Mouse (Mus musculus): ENCODE measurements at regions not wholly inside any gene's neighbourhood (a gene's known extent, or its start where the extent isn't known, plus 50 kb on each side); places are given as distances from the start of the nearest gene placed in this dataset.

DNA sequence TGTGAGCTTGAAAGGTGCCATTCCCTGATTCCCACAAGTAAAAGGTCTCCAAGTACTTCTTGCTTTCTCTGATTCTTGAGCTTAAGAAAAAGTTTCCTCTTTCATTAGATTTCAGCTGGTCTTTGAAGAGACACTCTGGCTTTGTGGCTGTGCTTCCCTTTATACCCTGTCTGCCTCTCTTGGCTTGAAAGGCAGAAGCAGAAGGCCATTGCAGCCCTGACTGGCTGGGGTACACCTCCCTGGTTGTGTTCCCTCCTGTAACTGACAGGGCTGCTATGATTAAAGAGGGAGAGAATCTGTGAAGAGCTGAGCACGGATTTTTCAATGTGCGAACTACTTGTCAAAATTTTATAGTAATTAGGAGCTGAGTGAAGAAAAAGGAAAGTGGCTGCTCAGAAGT is 125.3 kb downstream of the Cd55b start:
- DNase-seq (ENCODE audit: low spot score): no peak
- Histone ChIP-seq H3K4me3 (replicated peaks; ENCODE audit: low read depth, low read length) (no peak overlapping the region), H3K4me2 (ENCODE audit: low read length) (no peak overlapping the region), H3K4me1 (replicated peaks; ENCODE audit: insufficient read depth, low read length) (no peaks in the 10 kb centered on the region), H3K9me3 (replicated peaks; ENCODE audit: low read length) (no peaks in the 10 kb centered on the region), H3K9ac (ENCODE audit: low read depth, low read length) (no peak overlapping the region), H3K27me3 (ENCODE audit: insufficient read depth, low read length) (no peaks in the 10 kb centered on the region), H3K27ac (no peak overlapping the region), H3K36me3 (ENCODE audit: insufficient read depth, low read length) (no peaks in the 10 kb centered on the region)
- TF ChIP-seq CTCF (IDR thresholded peaks at IDR 0.05; ENCODE audit: low read depth): no peak
- WGBS: 59% methylated on average over 2 of the region's 2 CpGs
- ATAC-seq (replicated peaks; ENCODE audit: low FRiP score, low read depth): no peak

DNA sequence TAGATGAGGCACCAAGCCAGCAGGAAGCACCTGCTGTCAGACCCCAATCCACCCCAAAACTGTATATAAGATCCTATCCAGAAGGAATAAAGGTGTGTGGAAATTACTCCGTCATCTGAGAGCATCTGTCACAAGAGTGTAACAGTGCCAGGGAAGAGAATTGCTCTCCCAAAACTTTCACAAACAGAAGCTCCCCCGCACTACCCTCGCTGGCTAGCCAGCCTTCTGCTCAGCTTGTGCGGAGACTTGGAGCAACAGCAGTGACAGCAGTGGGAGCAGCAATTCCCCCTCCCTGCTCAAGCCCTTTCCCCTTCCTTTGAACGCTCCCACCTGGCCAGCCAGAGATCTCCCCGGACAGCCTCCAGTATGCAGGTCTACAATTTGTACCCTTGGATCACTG is 136.9 kb downstream of the Cd55b start:
- ATAC-seq (replicated peaks; ENCODE audit: low FRiP score, low read depth): no peak
- Histone ChIP-seq H3K36me3 (ENCODE audit: insufficient read depth, low read length) (no peaks in the 10 kb centered on the region), H3K9ac (ENCODE audit: low read depth, low read length) (no peak overlapping the region), H3K27ac (no peak overlapping the region), H3K4me3 (replicated peaks; ENCODE audit: low read depth, low read length) (no peak overlapping the region), H3K9me3 (replicated peaks; ENCODE audit: low read length) (no peaks in the 10 kb centered on the region), H3K4me1 (replicated peaks; ENCODE audit: insufficient read depth, low read length) (no peaks in the 10 kb centered on the region), H3K27me3 (ENCODE audit: insufficient read depth, low read length) (no peaks in the 10 kb centered on the region), H3K4me2 (ENCODE audit: low read length) (no peak overlapping the region)
- no peak for TF ChIP-seq CTCF (IDR thresholded peaks at IDR 0.05; ENCODE audit: low read depth)
- 50% methylated on average over 6 of the region's 6 CpGs for WGBS
- no peak for DNase-seq (ENCODE audit: low spot score)

DNA sequence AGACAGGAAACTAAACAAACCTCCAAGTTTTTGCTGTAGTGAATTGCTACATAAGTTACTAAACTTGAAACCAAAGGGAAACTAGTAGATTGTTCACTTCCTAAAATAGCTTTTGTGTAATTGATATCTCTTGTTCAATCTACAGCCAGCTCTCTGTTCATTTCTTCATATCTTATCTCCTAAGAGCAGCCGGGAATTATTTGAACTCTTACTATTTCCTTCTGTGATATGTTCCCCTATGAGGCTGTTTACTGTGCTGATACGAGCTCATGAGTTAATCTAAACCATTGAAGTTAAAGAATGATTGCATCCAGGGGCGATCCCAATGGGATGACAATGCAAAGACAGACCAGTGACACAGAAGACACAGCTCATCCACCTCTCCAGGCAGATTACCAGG is 140.7 kb downstream of the Cd55b start:
- ATAC-seq (replicated peaks; ENCODE audit: low FRiP score, low read depth): no peak
- no peaks in the 10 kb centered on the region for H3K27me3 ChIP-seq (ENCODE audit: insufficient read depth, low read length)
- no peak overlapping the region for H3K4me2 ChIP-seq (ENCODE audit: low read length)
- no peak for DNase-seq (ENCODE audit: low spot score)
- no peak for TF ChIP-seq CTCF (IDR thresholded peaks at IDR 0.05; ENCODE audit: low read depth)
- H3K9me3 ChIP-seq (replicated peaks; ENCODE audit: low read length): no peaks in the 10 kb centered on the region
- no peak overlapping the region for H3K27ac ChIP-seq
- H3K4me3 ChIP-seq (replicated peaks; ENCODE audit: low read depth, low read length): no peak overlapping the region
- WGBS: 69% methylated on average over 3 of the region's 3 CpGs
- H3K4me1 ChIP-seq (replicated peaks; ENCODE audit: insufficient read depth, low read length): no peaks in the 10 kb centered on the region
- no peak overlapping the region for H3K9ac ChIP-seq (ENCODE audit: low read depth, low read length)
- no peaks in the 10 kb centered on the region for H3K36me3 ChIP-seq (ENCODE audit: insufficient read depth, low read length)

DNA sequence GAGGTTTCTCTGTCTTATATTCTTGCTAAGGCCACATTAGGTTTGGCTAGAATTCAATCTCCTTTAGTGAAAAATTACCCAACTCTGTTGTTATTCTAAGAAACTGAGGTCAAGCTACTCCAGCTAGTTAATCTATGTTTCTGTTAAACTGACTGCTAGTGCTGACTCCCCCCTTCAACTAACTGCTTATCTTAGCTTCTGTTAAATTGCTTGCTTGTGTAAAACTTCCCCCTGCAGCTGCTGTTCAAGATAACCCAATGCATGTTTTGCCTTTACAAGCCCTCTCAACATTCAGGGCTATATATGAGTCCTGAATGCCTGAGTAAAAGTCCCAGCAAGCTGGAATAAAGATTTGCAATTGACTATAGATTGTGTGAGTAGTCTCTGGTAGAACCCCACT is 143.6 kb downstream of the Cd55b start:
- no peaks in the 10 kb centered on the region for H3K27me3 ChIP-seq (ENCODE audit: insufficient read depth, low read length)
- H3K9ac ChIP-seq (ENCODE audit: low read depth, low read length): no peak overlapping the region
- H3K4me3 ChIP-seq (replicated peaks; ENCODE audit: low read depth, low read length): no peak overlapping the region
- H3K4me2 ChIP-seq (ENCODE audit: low read length): no peak overlapping the region
- no peaks in the 10 kb centered on the region for H3K36me3 ChIP-seq (ENCODE audit: insufficient read depth, low read length)
- ATAC-seq (replicated peaks; ENCODE audit: low FRiP score, low read depth) (no peak), DNase-seq (ENCODE audit: low spot score) (no peak)
- no peaks in the 10 kb centered on the region for H3K9me3 ChIP-seq (replicated peaks; ENCODE audit: low read length)
- no peaks in the 10 kb centered on the region for H3K4me1 ChIP-seq (replicated peaks; ENCODE audit: insufficient read depth, low read length)
- no peak overlapping the region for H3K27ac ChIP-seq
- no peak for TF ChIP-seq CTCF (IDR thresholded peaks at IDR 0.05; ENCODE audit: low read depth)

DNA sequence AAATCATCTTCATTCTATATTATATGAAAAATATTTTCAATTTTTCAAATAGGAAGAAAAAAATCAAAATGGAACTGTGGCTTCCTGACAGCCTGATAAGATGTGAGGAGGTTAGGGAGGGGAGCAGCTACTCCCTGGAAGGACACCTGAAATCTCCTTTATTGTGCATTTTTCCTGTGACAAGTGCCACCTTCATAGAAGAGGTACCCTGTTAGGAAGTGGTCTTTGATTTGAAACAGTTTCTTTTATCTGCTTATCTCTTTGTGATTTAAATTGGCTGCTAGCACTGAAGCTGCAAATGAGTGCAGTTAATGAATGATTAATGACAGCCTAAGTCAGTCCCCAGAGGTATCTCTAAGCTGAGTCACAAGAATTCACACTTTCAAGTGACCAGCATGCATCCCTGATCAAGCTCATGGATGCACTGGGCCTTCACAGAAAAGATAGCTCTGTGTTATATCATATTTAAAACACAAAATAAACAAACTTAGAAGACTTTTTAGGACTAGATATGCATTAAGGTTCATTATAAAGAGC is 144.7 kb downstream of the Cd55b start:
- no peak overlapping the region for H3K9ac ChIP-seq (ENCODE audit: low read depth, low read length)
- H3K36me3 ChIP-seq (ENCODE audit: insufficient read depth, low read length): no peaks in the 10 kb centered on the region
- H3K4me3 ChIP-seq (replicated peaks; ENCODE audit: low read depth, low read length): no peak overlapping the region
- ATAC-seq (replicated peaks; ENCODE audit: low FRiP score, low read depth): no peak
- no peak for DNase-seq (ENCODE audit: low spot score)
- no peaks in the 10 kb centered on the region for H3K4me1 ChIP-seq (replicated peaks; ENCODE audit: insufficient read depth, low read length)
- H3K27ac ChIP-seq: no peak overlapping the region
- no peak for TF ChIP-seq CTCF (IDR thresholded peaks at IDR 0.05; ENCODE audit: low read depth)
- no peak overlapping the region for H3K4me2 ChIP-seq (ENCODE audit: low read length)
- no peaks in the 10 kb centered on the region for H3K27me3 ChIP-seq (ENCODE audit: insufficient read depth, low read length)
- no peaks in the 10 kb centered on the region for H3K9me3 ChIP-seq (replicated peaks; ENCODE audit: low read length)

DNA sequence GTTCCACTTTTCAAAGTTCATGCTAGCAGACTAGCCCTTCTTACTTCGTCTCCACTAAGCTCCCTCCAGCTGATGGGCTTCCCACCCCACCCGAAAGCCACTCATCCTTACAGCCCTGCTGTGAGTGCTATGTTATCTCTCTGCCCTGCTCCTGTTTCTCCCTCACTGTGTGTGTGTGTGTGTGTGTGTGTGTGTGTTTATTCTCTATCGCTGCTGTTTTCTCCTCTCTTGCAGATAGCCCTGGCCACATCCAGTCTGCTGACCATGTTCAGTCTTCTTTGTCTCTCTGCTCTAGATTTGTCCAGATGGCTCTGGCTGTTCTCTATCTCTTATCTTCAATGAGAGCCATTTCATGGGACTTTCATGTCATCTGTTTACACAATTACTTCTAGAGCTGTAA is 145.9 kb downstream of the Cd55b start:
- H3K9ac ChIP-seq (ENCODE audit: low read depth, low read length): no peak overlapping the region
- no peaks in the 10 kb centered on the region for H3K9me3 ChIP-seq (replicated peaks; ENCODE audit: low read length)
- H3K27ac ChIP-seq: no peak overlapping the region
- no peak for TF ChIP-seq CTCF (IDR thresholded peaks at IDR 0.05; ENCODE audit: low read depth)
- H3K27me3 ChIP-seq (ENCODE audit: insufficient read depth, low read length): no peaks in the 10 kb centered on the region
- DNase-seq (ENCODE audit: low spot score) (no peak), ATAC-seq (replicated peaks; ENCODE audit: low FRiP score, low read depth) (no peak)
- H3K4me3 ChIP-seq (replicated peaks; ENCODE audit: low read depth, low read length): no peak overlapping the region
- 74% methylated on average over 3 of the region's 3 CpGs for WGBS
- H3K4me2 ChIP-seq (ENCODE audit: low read length): no peak overlapping the region
- no peaks in the 10 kb centered on the region for H3K4me1 ChIP-seq (replicated peaks; ENCODE audit: insufficient read depth, low read length)
- no peaks in the 10 kb centered on the region for H3K36me3 ChIP-seq (ENCODE audit: insufficient read depth, low read length)

DNA sequence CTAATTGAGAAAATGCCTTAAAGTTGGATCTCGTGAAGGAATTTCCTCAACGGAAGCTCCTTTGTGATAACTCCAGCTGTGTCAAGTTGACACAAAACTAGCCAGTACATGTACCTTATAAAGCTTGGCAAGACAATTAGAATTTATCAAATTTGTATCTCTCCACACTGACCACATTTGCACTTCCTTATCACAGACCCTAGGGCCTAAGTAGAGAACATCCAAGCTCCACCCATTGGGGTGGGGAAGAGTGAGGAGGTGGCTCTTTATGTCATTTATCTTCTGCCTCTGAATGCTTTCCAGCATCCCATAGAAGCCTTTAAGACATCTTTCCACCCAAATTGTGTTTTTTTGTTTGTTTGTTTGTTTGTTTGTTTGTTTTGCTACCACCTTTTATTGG is 146.8 kb downstream of the Cd55b start:
- no peaks in the 10 kb centered on the region for H3K27me3 ChIP-seq (ENCODE audit: insufficient read depth, low read length)
- H3K9ac ChIP-seq (ENCODE audit: low read depth, low read length): no peak overlapping the region
- H3K9me3 ChIP-seq (replicated peaks; ENCODE audit: low read length): no peaks in the 10 kb centered on the region
- no peak overlapping the region for H3K4me2 ChIP-seq (ENCODE audit: low read length)
- no peak for TF ChIP-seq CTCF (IDR thresholded peaks at IDR 0.05; ENCODE audit: low read depth)
- WGBS: 83% methylated on average over 2 of the region's 2 CpGs
- no peak for DNase-seq (ENCODE audit: low spot score)
- H3K27ac ChIP-seq: no peak overlapping the region
- H3K4me3 ChIP-seq (replicated peaks; ENCODE audit: low read depth, low read length): no peak overlapping the region
- no peaks in the 10 kb centered on the region for H3K4me1 ChIP-seq (replicated peaks; ENCODE audit: insufficient read depth, low read length)
- no peak for ATAC-seq (replicated peaks; ENCODE audit: low FRiP score, low read depth)
- H3K36me3 ChIP-seq (ENCODE audit: insufficient read depth, low read length): no peaks in the 10 kb centered on the region
